Mouse (Mus musculus) heart, embryonic 14.5 days (tissue): ENCODE results near the gene 1810010D01Rik. TPM values are rescaled to one million over a fixed set of nuclear protein-coding genes. Genes with fewer than 3 reads are reported as not detected.
A peak's percentile ranks its signal among the peaks of the same experiment; 100 is the strongest.

Experiments used
- ATAC-seq: fragments of 200-750 bp; cut with Nextera tagmentation; 2 replicates; pipeline ENCODE4 v1.8.0; 2017; ENCODE audit warnings: low read depth, moderate TSS enrichment; ENCODE audit not compliant: insufficient number of reproducible peaks, insufficient read depth, low FRiP score
- H3K27ac ChIP-seq, 2 experiments: fragments of 200-500 bp in 1 of 2; fragments of 300-500 bp in 1 of 2; sonication (generic) in 1 of 2; replicated peaks in 1 of 2; 2 replicates each; pipeline ENCODE4 v1.5.1; 2012 to 2014; ENCODE audit warnings: low read depth in 2 of 2, low read length in 2 of 2, control low read depth in 1 of 2, mild to moderate bottlenecking in 1 of 2, mixed read lengths in 1 of 2; ENCODE audit not compliant: control insufficient read depth in 1 of 2, insufficient read depth in 1 of 2
- H3K27me3 ChIP-seq: fragments of 300-500 bp; sonication (generic); 2 replicates; pipeline ENCODE4 v1.6.1; 2014; ENCODE audit warnings: mild to moderate bottlenecking, low read length, control low read depth; ENCODE audit not compliant: control insufficient read depth, insufficient read depth
- H3K36me3 ChIP-seq: fragments of 300-500 bp; sonication (generic); 2 replicates; pipeline ENCODE4 v1.6.1; 2014; ENCODE audit warnings: mild to moderate bottlenecking, control low read depth, low read length, mixed read lengths; ENCODE audit not compliant: control insufficient read depth, insufficient read depth
- H3K4me1 ChIP-seq, 2 experiments: fragments of 200-500 bp in 1 of 2; fragments of 300-500 bp in 1 of 2; sonication (generic) in 1 of 2; 2 replicates each; pipeline ENCODE4 v1.6.1; 2012 to 2014; ENCODE audit warnings: low read length in 2 of 2, control low read depth in 1 of 2, mixed read lengths in 1 of 2; ENCODE audit not compliant: control insufficient read depth in 2 of 2, insufficient read depth in 2 of 2
- H3K4me2 ChIP-seq: fragments of 300-500 bp; sonication (generic); 2 replicates; pipeline ENCODE4 v1.6.1; 2014; ENCODE audit warnings: mild to moderate bottlenecking, low read length
- H3K4me3 ChIP-seq, 2 experiments: fragments of 200-500 bp in 1 of 2; fragments of 300-500 bp in 1 of 2; sonication (generic) in 1 of 2; 2 replicates each; pipeline ENCODE4 v1.5.1; 2012 to 2014; ENCODE audit warnings: low read length in 2 of 2, mild to moderate bottlenecking in 2 of 2, control low read depth in 1 of 2, low read depth in 1 of 2, moderate library complexity in 1 of 2; ENCODE audit not compliant: control insufficient read depth in 1 of 2, insufficient read depth in 1 of 2
- H3K9ac ChIP-seq: fragments of 300-500 bp; sonication (generic); 2 replicates; pipeline ENCODE4 v1.6.1; 2014; ENCODE audit warnings: mild to moderate bottlenecking, low read length
- H3K9me3 ChIP-seq: fragments of 300-500 bp; sonication (generic); 2 replicates; pipeline ENCODE4 v1.6.1; 2016; ENCODE audit warnings: low read length, control low read depth; ENCODE audit not compliant: control insufficient read depth
- WGBS: fragments of 180-500 bp; shearing (Covaris S2); extraction: QIAGEN DNeasy Blood & Tissue Kit; methylation state at CpG from one replicate; pipeline ENCODE4 v1.1.7; 2014; 5-methylcytosine and 5-hydroxymethylcytosine counted together
- polyA plus RNA-seq: library from polyadenylated mRNA; unstranded; fragments of >200 nt; fragmentation: Nextera tagmentation; extraction: Ambion mirVana; gene quantifications from 2 replicates; pipeline ENCODE4 v1.2.1, GENCODE M21; 2014

Gene 1810010D01Rik
- polyA plus RNA-seq, 1 experiment from 2014 or later: not detected

DNA sequence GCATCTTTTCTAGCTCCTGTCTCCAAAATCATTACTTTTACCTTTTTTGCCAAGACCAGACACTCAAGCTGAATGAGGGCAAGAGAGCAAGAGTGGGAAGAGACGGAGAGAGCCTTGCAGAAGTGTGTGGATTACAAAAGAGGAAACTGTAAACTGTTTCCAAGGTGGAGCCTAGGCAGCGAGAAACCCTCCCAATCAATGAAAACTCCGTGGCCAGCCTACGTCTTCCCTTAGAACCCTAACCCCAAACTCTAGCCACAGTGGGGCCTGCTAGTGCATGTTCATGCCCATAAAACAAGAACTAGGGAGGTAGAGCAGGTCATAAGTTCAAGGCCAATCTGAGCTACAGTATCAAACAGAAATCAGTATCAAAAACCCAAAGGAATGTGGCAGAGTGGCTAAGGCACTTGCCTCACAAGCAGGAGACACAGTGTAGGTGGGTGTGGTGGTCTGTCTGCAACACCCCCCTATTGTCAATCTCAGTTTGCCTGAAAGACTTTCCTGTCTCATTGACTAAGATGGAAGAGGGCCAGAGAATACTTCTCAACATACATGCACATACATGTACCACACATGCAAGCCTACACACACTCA lies 2.7 kb upstream of the 1810010D01Rik start:
- Histone ChIP-seq H3K4me2 (no peak overlapping the region), H3K27me3 (no peaks in the 10 kb centered on the region), H3K36me3 (no peaks in the 10 kb centered on the region), H3K9me3 (no peaks in the 10 kb centered on the region), H3K27ac (no peak overlapping the region), H3K9ac (no peak overlapping the region), H3K4me3 (no peak overlapping the region), H3K4me1 (peaks cover 26 to 39% of the 10 kb centered on the region in 2 experiments)
- no peak for ATAC-seq
- 75% methylated on average over 4 of the region's 4 CpGs for WGBS

DNA sequence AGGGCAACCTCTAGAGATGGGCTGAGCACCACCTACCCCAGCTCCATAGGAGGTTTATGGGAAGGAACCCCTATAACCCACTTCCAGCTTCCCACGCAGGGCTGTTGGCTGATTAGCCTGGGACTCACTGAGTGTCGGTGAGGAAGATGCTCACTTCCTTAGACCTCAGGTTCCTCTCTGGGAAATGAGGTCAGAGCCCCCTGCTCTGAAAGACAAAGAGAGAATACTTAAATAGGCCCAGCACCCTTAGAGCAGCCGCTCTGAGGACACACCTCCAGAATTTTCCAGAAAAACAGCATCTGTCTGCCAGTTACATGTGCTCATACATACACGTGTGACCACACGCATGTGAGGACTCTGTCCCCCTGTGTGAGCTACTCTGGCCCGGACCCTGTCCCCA lies 1.1 kb downstream of the 1810010D01Rik start:
- no peaks in the 10 kb centered on the region for H3K27me3 ChIP-seq
- H3K4me2 ChIP-seq: peak overlapping the region; percentile 50
- peak overlapping the region; percentile 75 for H3K9ac ChIP-seq
- H3K36me3 ChIP-seq: no peaks in the 10 kb centered on the region
- H3K4me3 ChIP-seq: no peak overlapping the region
- no peak for ATAC-seq
- H3K4me1 ChIP-seq: peaks cover 23 to 30% of the 10 kb centered on the region in 2 experiments
- WGBS: 66% methylated on average over 6 of the region's 6 CpGs
- H3K9me3 ChIP-seq: no peaks in the 10 kb centered on the region
- H3K27ac ChIP-seq: peak overlapping the region; percentile 90 to 94

DNA sequence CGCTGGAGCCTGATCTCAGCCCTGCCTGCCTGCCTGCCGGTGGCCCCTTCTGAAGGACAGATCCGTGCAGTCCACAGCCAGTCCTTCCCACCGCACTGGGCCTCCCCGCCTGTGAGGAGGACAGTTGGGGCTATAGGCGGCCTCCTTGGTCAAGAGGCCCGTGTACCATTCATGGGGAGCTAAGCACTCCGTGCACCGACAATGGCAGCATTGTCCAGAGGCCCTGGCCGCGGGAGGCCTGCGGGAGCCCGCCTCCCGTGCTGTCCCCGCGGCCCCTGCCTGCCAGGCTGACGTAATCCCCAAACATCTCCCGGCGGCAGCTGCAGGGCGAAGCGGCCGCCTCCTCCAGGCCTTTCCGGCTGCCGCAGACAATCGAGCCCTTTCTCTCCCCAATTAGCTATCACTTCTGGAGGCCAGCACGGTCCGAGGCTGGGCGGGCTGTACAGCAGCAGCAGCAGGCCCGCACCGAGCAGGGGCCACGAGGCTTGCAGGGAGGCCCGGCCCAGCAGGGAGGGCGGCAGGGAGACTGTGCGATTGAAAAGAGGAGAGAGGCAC lies 1.8 kb downstream of the 1810010D01Rik start:
- H3K27me3 ChIP-seq: no peaks in the 10 kb centered on the region
- H3K27ac ChIP-seq: peak overlapping the region; percentile 90 to 94
- H3K4me2 ChIP-seq: peak overlapping the region; percentile 50
- H3K36me3 ChIP-seq: no peaks in the 10 kb centered on the region
- peak overlapping the region; percentile 75 for H3K9ac ChIP-seq
- 0 out of 2 replicates have a peak, but pooled peaks cover 4% of the 10 kb centered on the region for H3K9me3 ChIP-seq
- 2% methylated on average over 33 of the region's 34 CpGs for WGBS
- peaks cover 20 to 25% of the 10 kb centered on the region in 2 experiments for H3K4me1 ChIP-seq
- peak overlapping the region; percentile 6 to 8; a peak in 2 of 4 replicates for H3K4me3 ChIP-seq
- peak; percentile 87 for ATAC-seq

DNA sequence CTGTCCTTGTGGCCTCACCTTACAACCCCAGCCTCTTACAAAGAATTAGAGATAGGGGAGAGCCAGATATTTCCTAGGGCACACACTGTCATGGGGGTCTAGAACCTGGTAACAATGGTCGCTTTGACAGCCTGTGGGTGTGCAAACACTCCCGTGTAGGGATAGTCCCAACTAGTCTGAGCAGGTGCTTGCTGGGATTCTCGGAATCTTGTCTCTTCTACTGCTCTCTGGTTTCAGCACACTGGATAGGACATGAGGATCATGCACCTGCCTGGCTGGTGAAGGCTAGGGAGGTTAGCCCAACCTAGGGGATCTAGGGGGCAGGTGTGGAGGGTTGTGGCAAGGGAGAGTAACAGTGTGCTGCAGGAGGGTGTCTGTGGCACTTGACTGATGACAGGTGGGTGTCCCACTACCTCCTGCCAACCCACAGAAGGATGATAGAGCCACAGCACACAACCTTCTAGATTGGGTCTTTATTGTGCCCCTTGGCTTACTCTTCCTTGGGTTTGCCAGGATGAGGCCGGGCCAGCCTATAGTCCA lies 2.5 kb downstream of the 1810010D01Rik start:
- no peaks in the 10 kb centered on the region for H3K27me3 ChIP-seq
- ATAC-seq: no peak
- H3K9ac ChIP-seq: peak overlapping the region; percentile 75
- 78% methylated on average over 4 of the region's 4 CpGs for WGBS
- H3K36me3 ChIP-seq: no peaks in the 10 kb centered on the region
- no peak overlapping the region for H3K4me3 ChIP-seq
- 0 out of 2 replicates have a peak, but pooled peaks cover 4% of the 10 kb centered on the region for H3K9me3 ChIP-seq
- peak overlapping the region; percentile 90 to 94 for H3K27ac ChIP-seq
- H3K4me2 ChIP-seq: 0 out of 2 replicates have a peak overlapping the region, but pooled peaks have one; percentile 50
- peaks cover 20 to 24% of the 10 kb centered on the region in 2 experiments for H3K4me1 ChIP-seq

DNA sequence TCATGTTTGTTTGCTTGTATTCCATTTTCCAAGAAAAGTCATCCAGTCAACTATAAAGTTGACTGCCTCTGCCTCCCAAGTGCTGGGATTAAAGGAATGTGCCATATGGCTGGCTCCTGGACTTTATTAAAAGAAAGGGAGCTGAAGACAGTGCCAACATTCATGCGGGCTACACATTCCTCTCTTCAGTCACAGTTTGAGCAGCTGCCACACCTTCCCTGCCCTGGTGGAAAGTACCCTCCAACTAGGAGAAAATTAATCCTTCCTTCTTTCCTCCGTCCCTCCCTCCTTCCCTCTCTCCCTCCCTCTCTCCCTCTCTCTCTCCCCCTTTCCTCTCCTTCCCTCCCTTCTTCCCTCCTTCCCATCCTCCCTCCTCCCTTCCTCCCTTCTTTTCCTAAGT lies 8.2 kb downstream of the 1810010D01Rik start:
- no peak overlapping the region for H3K4me3 ChIP-seq
- peak overlapping the region; percentile 26 to 95; a peak in 2 of 4 replicates for H3K27ac ChIP-seq
- H3K4me2 ChIP-seq: no peak overlapping the region
- WGBS: 54% methylated on average over 2 of the region's 2 CpGs
- H3K36me3 ChIP-seq: no peaks in the 10 kb centered on the region
- 0 out of 2 replicates have a peak, but pooled peaks cover 4% of the 10 kb centered on the region for H3K9me3 ChIP-seq
- H3K9ac ChIP-seq: no peak overlapping the region
- ATAC-seq: no peak
- H3K4me1 ChIP-seq: peaks cover 35 to 41% of the 10 kb centered on the region in 2 experiments
- H3K27me3 ChIP-seq: no peaks in the 10 kb centered on the region

DNA sequence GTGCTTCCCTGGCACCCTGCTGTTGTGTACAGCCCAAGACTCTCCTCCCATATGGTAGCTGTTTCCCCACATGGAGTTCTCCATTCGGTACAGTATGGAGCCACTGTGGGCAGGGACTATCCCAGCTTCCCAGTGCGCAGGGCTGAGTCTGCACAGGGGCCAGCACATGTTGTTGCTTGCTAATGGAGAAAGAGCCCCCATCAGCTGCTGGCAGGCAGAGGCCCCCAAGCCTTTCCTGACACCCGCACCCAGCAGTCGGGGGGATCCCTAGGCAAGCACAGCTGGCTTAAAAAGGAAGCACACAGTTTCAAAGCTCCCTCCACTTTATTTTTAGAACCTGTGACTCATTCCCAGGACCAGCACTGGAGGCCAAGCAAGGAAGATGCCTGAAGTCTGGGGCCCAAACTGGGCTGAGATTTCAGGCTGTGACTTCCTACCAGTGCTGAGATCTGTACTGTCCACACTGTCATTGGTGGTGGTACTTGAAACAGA lies 9.7 kb downstream of the 1810010D01Rik start:
- Histone ChIP-seq H3K9ac (peak overlapping the region; percentile 48; the same call in 1 of the 2 replicates), H3K4me1 (peaks cover 45 to 51% of the 10 kb centered on the region in 2 experiments)
- peak; percentile 83 for ATAC-seq

DNA sequence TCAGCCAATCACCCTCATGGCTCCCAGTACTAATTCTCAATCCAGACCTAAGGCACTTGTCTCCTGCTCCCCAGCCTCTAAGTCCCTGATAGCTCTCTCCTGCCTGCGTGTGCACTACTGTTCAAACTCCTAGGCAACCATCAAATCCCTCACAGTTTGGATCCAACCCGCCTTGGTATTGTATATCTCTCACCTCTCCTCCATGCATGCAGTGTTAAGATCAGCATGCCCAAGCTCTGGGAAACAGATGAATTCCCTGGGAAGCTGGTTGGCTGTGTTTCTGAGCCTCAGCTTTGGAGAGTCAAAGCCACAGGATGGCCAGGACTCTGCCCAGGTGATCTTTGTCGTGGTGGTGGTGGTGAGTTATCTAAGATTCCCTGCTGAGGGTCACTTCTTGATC lies 10.2 kb downstream of the 1810010D01Rik start:
- Histone ChIP-seq H3K27ac (peak overlapping the region; percentile 92 to 95), H3K9ac (peak overlapping the region; percentile 48; the same call in 1 of the 2 replicates), H3K9me3 (0 out of 2 replicates have a peak, but pooled peaks cover 4% of the 10 kb centered on the region), H3K27me3 (no peaks in the 10 kb centered on the region), H3K36me3 (no peaks in the 10 kb centered on the region), H3K4me2 (peak overlapping the region; percentile 7; the same call in 1 of the 2 replicates), H3K4me1 (peaks cover 45 to 51% of the 10 kb centered on the region in 2 experiments), H3K4me3 (no peak overlapping the region)
- ATAC-seq: no peak
- 41% methylated on average over 3 of the region's 3 CpGs for WGBS

More for the DNA sequence above, 9.7 kb downstream of the 1810010D01Rik start:
- Histone ChIP-seq H3K4me2 (peak overlapping the region; percentile 7), H3K9me3 (0 out of 2 replicates have a peak, but pooled peaks cover 4% of the 10 kb centered on the region), H3K4me3 (no peak overlapping the region), H3K36me3 (no peaks in the 10 kb centered on the region), H3K27me3 (no peaks in the 10 kb centered on the region), H3K27ac (peak overlapping the region; percentile 92 to 95)
- WGBS: 9% methylated on average over 4 of the region's 4 CpGs
